Mouse (Mus musculus) testis, adult 2 months (tissue): Measurements from ENCODE around the gene Fli1.

Experiments
- CTCF ChIP-seq: fragments of 200-500 bp; IDR thresholded peaks from 2 replicates; pipeline ENCODE4 v1.5.1; 2012; ENCODE audit warnings: low read depth, mild to moderate bottlenecking, inconsistent platforms, low read length, moderate library complexity; ENCODE audit not compliant: control insufficient read depth, insufficient read depth, insufficient replicate concordance
- POLR2A ChIP-seq: fragments of 200-500 bp; IDR thresholded peaks from 2 replicates; pipeline ENCODE4 v1.6.1; 2012; ENCODE audit warnings: low read depth, mild to moderate bottlenecking, inconsistent platforms, low read length, moderate library complexity; ENCODE audit not compliant: control insufficient read depth

DNA sequence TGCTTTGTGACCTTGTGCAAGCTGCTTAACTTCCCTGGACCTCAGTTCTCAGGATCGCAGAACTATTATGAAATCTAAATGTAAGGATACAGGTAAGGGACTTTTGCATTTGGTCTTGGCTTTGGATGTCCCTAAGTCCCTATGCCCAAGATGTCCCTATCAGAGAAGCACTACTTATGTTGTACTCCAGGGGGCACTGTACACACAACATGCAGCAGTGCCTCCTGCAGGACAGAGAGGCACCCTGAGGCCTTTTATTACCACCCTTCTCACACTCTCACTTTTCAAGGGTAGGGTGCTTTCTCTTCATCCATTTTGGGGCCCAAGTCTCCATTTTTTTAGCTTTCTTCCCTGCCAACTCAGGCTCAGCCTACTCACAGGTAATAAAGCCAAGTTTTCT, 154.5 kb downstream of the Fli1 start:
- TF ChIP-seq CTCF: peak; percentile 57; the same call in 1 of the 2 replicates
- TF ChIP-seq POLR2A: no peak
